Mouse (Mus musculus): ENCODE data around the gene Gm17662.

DNA sequence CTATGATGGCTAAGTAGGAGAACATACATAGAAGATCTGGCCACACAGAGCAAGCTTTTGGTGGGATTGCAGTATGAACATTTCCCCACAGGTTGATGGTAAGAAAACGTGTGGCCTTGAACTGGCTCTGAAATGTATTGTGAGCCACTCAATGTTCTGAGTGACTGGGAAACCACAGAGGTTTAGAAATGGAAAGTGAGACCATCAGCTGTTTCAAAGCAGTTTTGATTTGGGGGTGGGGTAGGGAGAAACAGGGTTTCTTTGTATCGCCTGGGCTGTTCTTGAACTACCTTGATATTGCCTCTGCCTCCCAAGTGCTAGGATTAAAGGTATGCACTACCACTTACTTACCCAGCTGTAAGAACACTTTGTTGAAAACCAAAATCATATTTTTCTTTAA is 1.9 kb upstream of the Gm17662 start:
- TF ChIP-seq CTCF (IDR thresholded peaks at IDR 0.05; ENCODE audit: borderline replicate concordance, control insufficient read depth, extremely low read depth, insufficient read depth, low read length, poor library complexity) = no peak
- no peak for TF ChIP-seq POLR2A (IDR thresholded peaks at IDR 0.05; ENCODE audit: control insufficient read depth, extremely low read depth, insufficient read depth, low read length, poor library complexity)

Data from thymus, adult 2 months (tissue).